Comparison of ENCODE assay signal across 9 mouse cellular contexts in genomic region chr11:102102485-102103258, GRCm38 (mm10). TPM values are rescaled to one million over a fixed set of nuclear protein-coding genes. Genes with fewer than 3 reads are reported as not detected.
DNase-seq lines count a peak whose midpoint lies in the region; ATAC-seq and TF ChIP-seq lines count a peak whose summit lies in the region.
"Had no signal": no experiment of that assay in that cellular context is flagged by ENCODE, and none has a peak within 500 bp of the region (broad histone marks: within the 10 kb centered on the region; RNA-seq: fewer than 3 reads in every experiment).

No protein-coding gene starts in this region.

- WGBS in intestine, embryonic 14.5 days: 20% methylated on average over 17 of the region's 17 CpGs
- 18% methylated on average over 17 of the region's 17 CpGs for WGBS in intestine, embryonic 16.5 days

- H3K4me3 ChIP-seq in intestine, embryonic 14.5 days (ENCODE audit: low read depth, low read length): no peak overlapping the region
- H3K4me3 ChIP-seq in intestine, embryonic 16.5 days (ENCODE audit: low read length): no peak overlapping the region
- peak overlapping the region in 1 of 2 experiments; percentile 2; a peak in 1 of 4 replicates for H3K4me3 ChIP-seq in MEL (ENCODE audit: control insufficient read depth in 1 of 2, insufficient read depth in 1 of 2, low read depth in 2 of 2, low read length in 2 of 2)

- ATAC-seq in intestine, embryonic 14.5 days (replicated peaks; ENCODE audit: low FRiP score, low TSS enrichment, low read depth): no peak
- no peak for ATAC-seq in intestine, embryonic 16.5 days

- no peak overlapping the region for H3K9ac ChIP-seq in intestine, embryonic 14.5 days (ENCODE audit: low read length)
- H3K9ac ChIP-seq in intestine, embryonic 16.5 days (ENCODE audit: low read depth, low read length): no peak overlapping the region
- peak overlapping the region; percentile 19 for H3K9ac ChIP-seq in MEL (ENCODE audit: control insufficient read depth, low read depth, low read length, poor library complexity, severe bottlenecking)

- peaks cover 43% of the 10 kb centered on the region for H3K27me3 ChIP-seq in intestine, embryonic 14.5 days (replicated peaks; ENCODE audit: control insufficient read depth, insufficient read depth, low read length)
- peaks cover 34% of the 10 kb centered on the region for H3K27me3 ChIP-seq in intestine, embryonic 16.5 days (replicated peaks; ENCODE audit: control insufficient read depth, insufficient read depth, low read length)
- peaks cover 2 to 3% of the 10 kb centered on the region in 2 experiments; a peak in 3 of 4 replicates for H3K27me3 ChIP-seq in MEL (ENCODE audit: control insufficient read depth in 1 of 2, insufficient read depth in 2 of 2, low read length in 2 of 2)

- TF ChIP-seq CTCF in MEL (IDR thresholded peaks at IDR 0.05 in 2 of 3, conservative IDR thresholded peaks at IDR 0.05 in 1 of 3; ENCODE audit: control insufficient read depth in 1 of 3, insufficient read depth in 1 of 3, low read depth in 2 of 3, low read length in 3 of 3, poor library complexity in 1 of 3, severe bottlenecking in 1 of 3): peak; percentile 87 to 99 (median 95)

- peak in 1 of 2 experiments; percentile 59; a peak in 2 of 4 replicates for TF ChIP-seq EP300 in MEL (IDR thresholded peaks at IDR 0.05; ENCODE audit: low read depth in 1 of 2, low read length in 2 of 2)

- no peak overlapping the region for H3K27ac ChIP-seq in intestine, embryonic 14.5 days (ENCODE audit: low read depth)
- no peak overlapping the region for H3K27ac ChIP-seq in intestine, embryonic 16.5 days (ENCODE audit: low read length)
- H3K27ac ChIP-seq in MEL (ENCODE audit: control insufficient read depth, low read depth, low read length): no peak overlapping the region

- H3K4me2 ChIP-seq in intestine, embryonic 14.5 days (ENCODE audit: low read length): no peak overlapping the region
- H3K4me2 ChIP-seq in intestine, embryonic 16.5 days (ENCODE audit: low read depth, low read length): no peak overlapping the region

- H3K79me2 ChIP-seq in MEL (ENCODE audit: control insufficient read depth, insufficient read depth, low read length, poor library complexity): no peaks in the 10 kb centered on the region

- TF ChIP-seq POLR2A in MEL (IDR thresholded peaks at IDR 0.05; ENCODE audit: control insufficient read depth in 1 of 2, insufficient read depth in 1 of 2, low read depth in 1 of 2, low read length in 2 of 2, poor library complexity in 1 of 2): no peak

- no peaks in the 10 kb centered on the region for H3K9me3 ChIP-seq in intestine, embryonic 14.5 days (ENCODE audit: control insufficient read depth, low read length)
- H3K9me3 ChIP-seq in intestine, embryonic 16.5 days (ENCODE audit: control insufficient read depth, low read length): no peaks in the 10 kb centered on the region
- no peaks in the 10 kb centered on the region for H3K9me3 ChIP-seq in MEL (replicated peaks; ENCODE audit: insufficient read depth, low read length)

- no peaks in the 10 kb centered on the region for H3K36me3 ChIP-seq in intestine, embryonic 14.5 days (ENCODE audit: control insufficient read depth, insufficient read depth, low read length)
- no peaks in the 10 kb centered on the region for H3K36me3 ChIP-seq in intestine, embryonic 16.5 days (ENCODE audit: control insufficient read depth, insufficient read depth, low read length)
- peaks cover 0 to 4% of the 10 kb centered on the region in 2 experiments; a peak in 1 of 4 replicates for H3K36me3 ChIP-seq in MEL (ENCODE audit: control insufficient read depth in 1 of 2, insufficient read depth in 2 of 2, low read length in 2 of 2)

- peak; percentile 62 for TF ChIP-seq RAD21 in MEL (IDR thresholded peaks at IDR 0.05; ENCODE audit: low read depth, low read length)

- DNase-seq in intestine, embryonic 14.5 days (ENCODE audit: low spot score): peak; percentile 86
- DNase-seq in MEL (ENCODE audit: low read depth, low spot score): peak; percentile 81
- DNase-seq in cerebellum, postnatal 4 days (ENCODE audit: low spot score in 2 of 2): peak; percentile 67 to 79
- peak; percentile 65 to 68 for DNase-seq in gastrocnemius, postnatal 4 days (ENCODE audit: low spot score in 2 of 2)
- DNase-seq in kidney, postnatal 4 days: peak; percentile 84 to 87
- peak; percentile 75 for DNase-seq in lung, postnatal 14 days
- peak; percentile 87 for DNase-seq in testis, postnatal 10 days (ENCODE audit: low spot score)

- H3K4me1 ChIP-seq in intestine, embryonic 14.5 days (replicated peaks; ENCODE audit: control insufficient read depth, insufficient read depth, low read length): peaks cover 9% of the 10 kb centered on the region; the same call in 1 of the 2 replicates
- H3K4me1 ChIP-seq in intestine, embryonic 16.5 days (ENCODE audit: control insufficient read depth, insufficient read depth, low read length): no peaks in the 10 kb centered on the region; the same call in 1 of the 2 replicates
- H3K4me1 ChIP-seq in MEL (ENCODE audit: control insufficient read depth in 1 of 2, insufficient read depth in 2 of 2, low read length in 2 of 2): peaks cover 7 to 21% of the 10 kb centered on the region in 2 experiments

TF ChIP-seq in MEL, 35 proteins besides CTCF, POLR2A, EP300 and RAD21 (continues in another document):
- TF ChIP-seq SMC3 (IDR thresholded peaks at IDR 0.05; ENCODE audit: low read depth, low read length) (peak; percentile 94), JUND (IDR thresholded peaks at IDR 0.05; ENCODE audit: low read depth, low read length) (no peak), NRF1 (IDR thresholded peaks at IDR 0.05; ENCODE audit: insufficient read depth, low read depth, low read length, poor library complexity, severe bottlenecking) (no peak), KAT2A (conservative IDR thresholded peaks at IDR 0.05; ENCODE audit: low read depth, low read length) (no peak; the same call in 1 of the 2 replicates), SIN3A (IDR thresholded peaks at IDR 0.05; ENCODE audit: low read length) (no peak), TCF12 (IDR thresholded peaks at IDR 0.05; ENCODE audit: low read depth, low read length) (0 out of 2 replicates have a peak, but pooled peaks have one; percentile 33), TAL1 (IDR thresholded peaks at IDR 0.05; ENCODE audit: low read length) (peak; percentile 77), MAZ (IDR thresholded peaks at IDR 0.05; ENCODE audit: low read depth, low read length) (no peak), MAFK (IDR thresholded peaks at IDR 0.05; ENCODE audit: borderline replicate concordance, low read depth, low read length) (no peak), POLR2AphosphoS5 (IDR thresholded peaks at IDR 0.05; ENCODE audit: borderline replicate concordance, low read depth, low read length) (no peak), ZC3H11A (IDR thresholded peaks at IDR 0.05; ENCODE audit: low read depth, low read length) (peak; percentile 64), RCOR1 (IDR thresholded peaks at IDR 0.05; ENCODE audit: low read depth, low read length) (no peak; the same call in 1 of the 2 replicates), USF1 (IDR thresholded peaks at IDR 0.05; ENCODE audit: low read depth, low read length) (peak; percentile 61), ZNF384 (IDR thresholded peaks at IDR 0.05; ENCODE audit: low read depth, low read length) (no peak), ZMIZ1 (IDR thresholded peaks at IDR 0.05; ENCODE audit: low read depth, low read length) (no peak), E2F4 (IDR thresholded peaks at IDR 0.05; ENCODE audit: borderline replicate concordance, low read depth, low read length) (no peak), MAX (IDR thresholded peaks at IDR 0.05; ENCODE audit: low read length) (peak; percentile 91), ETS1 (IDR thresholded peaks at IDR 0.05; ENCODE audit: low read depth, low read length) (no peak), MYC (IDR thresholded peaks at IDR 0.05; ENCODE audit: low read depth, low read length) (peak; percentile 78), GABPA (IDR thresholded peaks at IDR 0.05; ENCODE audit: low read depth, low read length) (no peak)

RNA-seq across cellular contexts. Expression of gene Ppy, which starts 1.6 kb away (rescaled TPM):
- 2.0 TPM in 1 of 2 replicates, not detected in the other for polyA plus RNA-seq in intestine, embryonic 14.5 days (2014; fragmentation: Nextera tagmentation; extraction: Ambion mirVana)
- 3.9 and 6.0 TPM in 2 replicates for polyA plus RNA-seq in intestine, embryonic 16.5 days (2015; fragmentation: Nextera tagmentation; extraction: Ambion mirVana)
- total RNA-seq in MEL (2012; rRNA removed): not detected in 2 replicates
- polyA plus RNA-seq in MEL (2012; ENCODE audit: insufficient read depth in 1 of 2, insufficient read length in 2 of 2, low read depth in 1 of 2, low replicate concordance in 2 of 2, missing spikeins in 1 of 2): not detected
- not detected for total RNA-seq in gastrocnemius, postnatal 4 days (2021)
- total RNA-seq: neutrophil, adult 5-6 weeks had no signal

RNA-seq across cellular contexts. Expression of gene Pyy, which starts 5.0 kb away (rescaled TPM):
- 41.5 TPM in 1 of 2 replicates, not detected in the other for polyA plus RNA-seq in intestine, embryonic 14.5 days (2014; fragmentation: Nextera tagmentation; extraction: Ambion mirVana)
- polyA plus RNA-seq in intestine, embryonic 16.5 days (2015; fragmentation: Nextera tagmentation; extraction: Ambion mirVana): 62.9 and 67.0 TPM in 2 replicates
- not detected in 2 replicates for total RNA-seq in MEL (2012; rRNA removed)
- polyA plus RNA-seq in MEL (2012; ENCODE audit: insufficient read depth in 1 of 2, insufficient read length in 2 of 2, low read depth in 1 of 2, low replicate concordance in 2 of 2, missing spikeins in 1 of 2): not detected
- total RNA-seq in gastrocnemius, postnatal 4 days (2021): not detected
- total RNA-seq: neutrophil, adult 5-6 weeks had no signal

RNA-seq across cellular contexts. Expression of gene Mpp2, which starts 14.4 kb away (rescaled TPM):
- polyA plus RNA-seq in intestine, embryonic 14.5 days (2014; fragmentation: Nextera tagmentation; extraction: Ambion mirVana): 7.0 TPM in 2 replicates
- polyA plus RNA-seq in intestine, embryonic 16.5 days (2015; fragmentation: Nextera tagmentation; extraction: Ambion mirVana): 5.8 and 6.2 TPM in 2 replicates
- 2.9 and 4.6 TPM in 2 replicates for total RNA-seq in MEL (2012; rRNA removed)
- polyA plus RNA-seq in MEL (2012; ENCODE audit: insufficient read depth in 1 of 2, insufficient read length in 2 of 2, low read depth in 1 of 2, low replicate concordance in 2 of 2, missing spikeins in 1 of 2): 10 to 100 TPM in 1 of 2 experiments, not detected in 1; 16.3 TPM
- total RNA-seq in gastrocnemius, postnatal 4 days (2021): 1 to 10 TPM; 1.7 to 2.5 TPM
- total RNA-seq: neutrophil, adult 5-6 weeks had no signal

RNA-seq across cellular contexts. Expression of gene Nags, which starts 42.6 kb away (rescaled TPM):
- polyA plus RNA-seq in intestine, embryonic 14.5 days (2014; fragmentation: Nextera tagmentation; extraction: Ambion mirVana): 1.7 and 3.4 TPM in 2 replicates
- polyA plus RNA-seq in intestine, embryonic 16.5 days (2015; fragmentation: Nextera tagmentation; extraction: Ambion mirVana): 33.8 and 39.1 TPM in 2 replicates
- total RNA-seq in MEL (2012; rRNA removed): 5.4 and 6.6 TPM in 2 replicates
- polyA plus RNA-seq in MEL (2012; ENCODE audit: insufficient read depth in 1 of 2, insufficient read length in 2 of 2, low read depth in 1 of 2, low replicate concordance in 2 of 2, missing spikeins in 1 of 2): 1 to 10 TPM in 1 of 2 experiments, not detected in 1; 9.7 TPM
- total RNA-seq in gastrocnemius, postnatal 4 days (2021): under 1 TPM in 1 of 2 experiments, not detected in 1; 0.13 TPM
- total RNA-seq: neutrophil, adult 5-6 weeks had no signal

RNA-seq across cellular contexts. Expression of gene Tmem101, which starts 53.5 kb away (rescaled TPM):
- polyA plus RNA-seq in intestine, embryonic 14.5 days (2014; fragmentation: Nextera tagmentation; extraction: Ambion mirVana): 22.6 and 27.1 TPM in 2 replicates
- 23.4 and 26.0 TPM in 2 replicates for polyA plus RNA-seq in intestine, embryonic 16.5 days (2015; fragmentation: Nextera tagmentation; extraction: Ambion mirVana)
- total RNA-seq in MEL (2012; rRNA removed): 43.9 and 45.1 TPM in 2 replicates
- polyA plus RNA-seq in MEL (2012; ENCODE audit: insufficient read depth in 1 of 2, insufficient read length in 2 of 2, low read depth in 1 of 2, low replicate concordance in 2 of 2, missing spikeins in 1 of 2): 10 to 100 TPM in 1 of 2 experiments, not detected in 1; 30.1 TPM
- total RNA-seq in gastrocnemius, postnatal 4 days (2021): 10 to 100 TPM; 15.1 to 16.1 TPM
